Mouse (Mus musculus): ENCODE results near the gene Enox1. TPM values are rescaled to one million over a fixed set of nuclear protein-coding genes. Genes with fewer than 3 reads are reported as not detected.

Gene Enox1
- total RNA-seq, 4 experiments from 2014 or later = 3.1 to 6.7 (median 5.2) TPM

- no peak for DNase-seq
Measured at GRCm38 (mm10) chr14:77275607-77276006, 119.0 kb downstream of the Enox1 start.

GRCm38 (mm10) chr14:77279143-77279542 lies 122.6 kb downstream of the Enox1 start:
- DNase-seq = no peak

- no peak for DNase-seq
Measured at GRCm38 (mm10) chr14:77280454-77280853, 123.9 kb downstream of the Enox1 start.

GRCm38 (mm10) chr14:77280893-77281292 lies 124.3 kb downstream of the Enox1 start:
- no peak for DNase-seq

GRCm38 (mm10) chr14:77283939-77284338 lies 127.4 kb downstream of the Enox1 start:
- no peak for DNase-seq

- DNase-seq = no peak
Measured at GRCm38 (mm10) chr14:77285453-77285852, 128.9 kb downstream of the Enox1 start.

GRCm38 (mm10) chr14:77291756-77292155 lies 135.2 kb downstream of the Enox1 start:
- DNase-seq = no peak

GRCm38 (mm10) chr14:77297039-77297438 lies 140.5 kb downstream of the Enox1 start:
- no peak for DNase-seq

GRCm38 (mm10) chr14:77298327-77298726 lies 141.8 kb downstream of the Enox1 start:
- DNase-seq = no peak

- no peak for DNase-seq
Measured at GRCm38 (mm10) chr14:77309571-77309970, 153.0 kb downstream of the Enox1 start.

GRCm38 (mm10) chr14:77311456-77311855 lies 154.9 kb downstream of the Enox1 start:
- DNase-seq = no peak

- DNase-seq = no peak
Measured at GRCm38 (mm10) chr14:77319396-77319795, 162.8 kb downstream of the Enox1 start.

GRCm38 (mm10) chr14:77324348-77324747 lies 167.8 kb downstream of the Enox1 start:
- no peak for DNase-seq

- DNase-seq = no peak
Measured at GRCm38 (mm10) chr14:77327693-77328092, 171.1 kb downstream of the Enox1 start.

- no peak for DNase-seq
Measured at GRCm38 (mm10) chr14:77329791-77330190, 173.2 kb downstream of the Enox1 start.

GRCm38 (mm10) chr14:77343662-77344340 lies 187.2 kb downstream of the Enox1 start:
- no peak for DNase-seq

- no peak for DNase-seq
Measured at GRCm38 (mm10) chr14:77346296-77346695, 189.7 kb downstream of the Enox1 start.

GRCm38 (mm10) chr14:77351803-77352352 lies 195.3 kb downstream of the Enox1 start:
- peak; percentile 41 for DNase-seq

GRCm38 (mm10) chr14:77362662-77363061 lies 206.1 kb downstream of the Enox1 start:
- DNase-seq = no peak

GRCm38 (mm10) chr14:77368411-77368810 lies 211.8 kb downstream of the Enox1 start:
- DNase-seq = no peak

GRCm38 (mm10) chr14:77369070-77369469 lies 212.5 kb downstream of the Enox1 start:
- no peak for DNase-seq

- no peak for DNase-seq
Measured at GRCm38 (mm10) chr14:77370521-77370920, 214.0 kb downstream of the Enox1 start.

- DNase-seq = no peak
Measured at GRCm38 (mm10) chr14:77371977-77372376, 215.4 kb downstream of the Enox1 start.

GRCm38 (mm10) chr14:77373119-77373518 lies 216.6 kb downstream of the Enox1 start:
- DNase-seq = no peak
